Mouse (Mus musculus): ENCODE results near the gene Plekhh2. TPM values are rescaled to one million over a fixed set of nuclear protein-coding genes. Genes with fewer than 3 reads are reported as not detected.
"Not testable (repeated sequence)": the region's sequence is repeated elsewhere in the genome, so short reads cannot be mapped to it uniquely, and the experiment has no call there.

Gene Plekhh2
- total and polyA plus RNA-seq, 3 experiments, result 1.4 to 2.0 (median 1.7) TPM

DNA sequence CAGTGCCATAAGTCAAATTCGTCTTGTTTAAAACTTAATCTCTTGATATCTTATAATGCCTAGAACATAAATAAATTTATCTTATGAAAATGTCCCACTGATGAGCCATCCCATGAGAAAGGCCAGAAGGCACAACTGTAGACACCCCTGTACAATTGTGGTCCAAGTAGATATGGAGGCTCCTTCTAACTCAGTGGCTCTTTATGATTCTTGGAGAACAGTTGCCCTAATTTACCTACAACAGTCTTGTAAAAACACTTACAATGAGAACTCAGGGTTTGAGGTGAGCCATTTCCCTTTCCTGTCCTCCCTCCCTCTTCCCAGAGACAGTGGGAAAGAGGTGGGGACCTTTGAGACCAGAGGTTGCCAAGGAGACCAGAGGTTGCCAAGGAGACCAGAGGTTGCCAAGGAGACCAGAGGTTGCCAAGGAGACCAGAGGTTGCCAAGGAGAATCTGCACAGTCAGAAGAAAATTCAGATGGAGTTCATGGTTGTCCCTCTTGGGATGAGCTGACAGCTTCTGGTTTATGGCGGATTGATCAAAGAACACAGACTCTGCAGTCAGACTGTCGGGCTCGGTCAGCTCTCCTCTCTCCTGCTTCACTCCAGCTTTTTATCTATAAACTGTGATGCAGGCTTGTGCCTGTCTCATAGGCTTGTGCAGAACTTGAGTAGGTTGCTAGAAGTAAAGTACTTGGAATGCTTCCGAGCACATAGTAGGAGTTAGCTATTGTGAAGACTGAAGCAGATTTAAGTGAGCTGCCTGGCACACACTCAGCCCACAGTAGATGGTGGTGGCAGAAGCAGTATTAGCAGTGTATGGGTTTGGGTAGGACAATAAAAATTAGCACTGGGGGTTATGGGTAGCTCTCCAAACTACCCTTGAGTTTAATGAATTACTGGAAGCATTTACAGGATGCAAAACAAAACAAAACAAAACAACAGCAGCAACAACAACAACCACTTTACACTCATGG, 39.5 kb downstream of the Plekhh2 start:
- H3K9ac ChIP-seq (ENCODE audit: low read depth, low read length), result no peak overlapping the region
- H3K4me3 ChIP-seq, result no peak overlapping the region
- no peaks in the 10 kb centered on the region for H3K4me1 ChIP-seq (ENCODE audit: control insufficient read depth, insufficient read depth, low read length)
- WGBS, result 73% methylated on average over 5 of the region's 5 CpGs
- no peak for TF ChIP-seq CTCF (IDR thresholded peaks at IDR 0.05)
- TF ChIP-seq POLR2A (IDR thresholded peaks at IDR 0.05; ENCODE audit: insufficient read depth, low read depth, low read length), result no peak
- no peak for TF ChIP-seq EP300 (IDR thresholded peaks at IDR 0.05; ENCODE audit: insufficient read depth, low read depth, low read length)
- H3K79me2 ChIP-seq (replicated peaks; ENCODE audit: control insufficient read depth, insufficient read depth, low read length), result no peaks in the 10 kb centered on the region
- H3K27ac ChIP-seq, result no peak overlapping the region
- H3K36me3 ChIP-seq (ENCODE audit: control insufficient read depth, insufficient read depth, low read length), result no peaks in the 10 kb centered on the region
- no peaks in the 10 kb centered on the region for H3K27me3 ChIP-seq (ENCODE audit: control insufficient read depth, insufficient read depth, low read length)
- DNase-seq, result no peak
- intact Hi-C loops (cut with DNase I), result no loop called here

DNA sequence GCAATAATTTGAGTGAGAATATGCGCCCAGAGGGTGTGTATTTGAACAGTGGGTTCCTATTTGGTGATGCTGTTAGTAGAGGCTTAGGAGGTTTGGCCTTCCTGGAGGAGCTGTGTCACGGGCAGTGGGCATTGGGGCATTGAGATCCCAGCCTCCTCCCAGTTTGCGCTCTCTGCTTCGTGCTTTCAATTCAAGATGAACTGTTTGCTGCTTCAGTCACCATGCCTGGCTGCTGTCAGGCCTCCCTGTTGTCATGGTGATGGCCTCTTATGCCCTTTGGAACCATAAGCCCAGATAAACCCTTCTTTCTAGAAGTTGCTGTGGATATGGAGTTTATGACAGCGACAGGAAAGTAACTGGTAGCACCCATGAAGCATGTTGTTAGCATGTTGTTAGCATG, 40.5 kb downstream of the Plekhh2 start:
- Histone ChIP-seq H3K4me1 (ENCODE audit: control insufficient read depth, insufficient read depth, low read length) (no peaks in the 10 kb centered on the region), H3K36me3 (ENCODE audit: control insufficient read depth, insufficient read depth, low read length) (no peaks in the 10 kb centered on the region), H3K79me2 (replicated peaks; ENCODE audit: control insufficient read depth, insufficient read depth, low read length) (no peaks in the 10 kb centered on the region), H3K4me3 (no peak overlapping the region), H3K27me3 (ENCODE audit: control insufficient read depth, insufficient read depth, low read length) (no peaks in the 10 kb centered on the region), H3K27ac (no peak overlapping the region), H3K9ac (ENCODE audit: low read depth, low read length) (no peak overlapping the region)
- DNase-seq, result no peak
- WGBS, result 75% methylated on average over 5 of the region's 5 CpGs
- TF ChIP-seq POLR2A (IDR thresholded peaks at IDR 0.05; ENCODE audit: insufficient read depth, low read depth, low read length), result no peak
- no peak for TF ChIP-seq EP300 (IDR thresholded peaks at IDR 0.05; ENCODE audit: insufficient read depth, low read depth, low read length)
- TF ChIP-seq CTCF (IDR thresholded peaks at IDR 0.05), result no peak
- intact Hi-C loops (cut with DNase I), result no loop called here

DNA sequence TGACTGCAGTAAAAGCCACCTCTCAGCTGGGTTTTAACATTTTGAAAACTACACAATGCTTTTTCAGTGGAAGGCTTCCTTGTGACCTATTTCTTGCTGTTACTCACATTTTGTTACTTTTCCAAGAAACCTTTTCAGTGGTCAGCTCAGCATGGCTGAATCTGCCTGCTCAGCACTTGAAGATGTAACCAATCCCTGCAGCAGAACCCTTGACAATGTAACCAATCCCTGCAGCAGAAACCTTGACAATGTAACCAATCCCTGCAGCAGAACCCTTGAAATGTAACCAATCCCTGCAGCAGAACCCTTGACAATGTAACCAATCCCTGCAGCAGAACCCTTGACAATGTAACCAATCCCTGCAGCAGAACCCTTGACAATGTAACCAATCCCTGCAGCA, 52.6 kb downstream of the Plekhh2 start:
- H3K27me3 ChIP-seq (ENCODE audit: control insufficient read depth, insufficient read depth, low read length); H3K4me3 ChIP-seq; intact Hi-C loops (cut with DNase I); H3K9ac ChIP-seq (ENCODE audit: low read depth, low read length); DNase-seq; H3K79me2 ChIP-seq (replicated peaks; ENCODE audit: control insufficient read depth, insufficient read depth, low read length); H3K4me1 ChIP-seq (ENCODE audit: control insufficient read depth, insufficient read depth, low read length); H3K36me3 ChIP-seq (ENCODE audit: control insufficient read depth, insufficient read depth, low read length); H3K27ac ChIP-seq: not testable (repeated sequence)

DNA sequence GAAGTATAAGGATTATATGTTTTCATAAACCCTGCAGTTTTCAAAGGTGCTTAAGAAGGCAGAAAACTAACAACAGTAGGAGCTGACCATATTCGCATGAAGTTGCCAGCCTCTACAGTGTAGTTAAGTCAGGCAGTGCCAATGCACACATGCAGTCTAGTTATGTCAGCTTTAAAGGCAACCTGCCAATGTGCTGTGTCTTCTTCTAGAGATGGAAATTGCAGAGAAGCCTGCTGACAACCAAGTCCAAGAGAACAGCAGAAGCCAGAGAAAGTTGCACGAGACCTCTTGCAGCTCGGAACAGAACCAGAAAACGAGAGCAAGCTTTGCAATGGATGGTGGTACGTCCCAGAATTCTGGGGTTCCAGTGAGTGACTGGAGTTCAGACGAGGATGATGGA, 54.1 kb downstream of the Plekhh2 start:
- no peaks in the 10 kb centered on the region for H3K4me1 ChIP-seq (ENCODE audit: control insufficient read depth, insufficient read depth, low read length)
- H3K27ac ChIP-seq, result no peak overlapping the region
- TF ChIP-seq POLR2A (IDR thresholded peaks at IDR 0.05; ENCODE audit: insufficient read depth, low read depth, low read length) (no peak), EP300 (IDR thresholded peaks at IDR 0.05; ENCODE audit: insufficient read depth, low read depth, low read length) (no peak), CTCF (IDR thresholded peaks at IDR 0.05) (no peak)
- H3K79me2 ChIP-seq (replicated peaks; ENCODE audit: control insufficient read depth, insufficient read depth, low read length), result no peaks in the 10 kb centered on the region
- no peaks in the 10 kb centered on the region for H3K36me3 ChIP-seq (ENCODE audit: control insufficient read depth, insufficient read depth, low read length)
- intact Hi-C loops (cut with DNase I), result no loop called here
- WGBS, result 88% methylated on average over 6 of the region's 6 CpGs
- H3K9ac ChIP-seq (ENCODE audit: low read depth, low read length), result no peak overlapping the region
- DNase-seq, result no peak
- no peaks in the 10 kb centered on the region for H3K27me3 ChIP-seq (ENCODE audit: control insufficient read depth, insufficient read depth, low read length)
- H3K4me3 ChIP-seq, result no peak overlapping the region

DNA sequence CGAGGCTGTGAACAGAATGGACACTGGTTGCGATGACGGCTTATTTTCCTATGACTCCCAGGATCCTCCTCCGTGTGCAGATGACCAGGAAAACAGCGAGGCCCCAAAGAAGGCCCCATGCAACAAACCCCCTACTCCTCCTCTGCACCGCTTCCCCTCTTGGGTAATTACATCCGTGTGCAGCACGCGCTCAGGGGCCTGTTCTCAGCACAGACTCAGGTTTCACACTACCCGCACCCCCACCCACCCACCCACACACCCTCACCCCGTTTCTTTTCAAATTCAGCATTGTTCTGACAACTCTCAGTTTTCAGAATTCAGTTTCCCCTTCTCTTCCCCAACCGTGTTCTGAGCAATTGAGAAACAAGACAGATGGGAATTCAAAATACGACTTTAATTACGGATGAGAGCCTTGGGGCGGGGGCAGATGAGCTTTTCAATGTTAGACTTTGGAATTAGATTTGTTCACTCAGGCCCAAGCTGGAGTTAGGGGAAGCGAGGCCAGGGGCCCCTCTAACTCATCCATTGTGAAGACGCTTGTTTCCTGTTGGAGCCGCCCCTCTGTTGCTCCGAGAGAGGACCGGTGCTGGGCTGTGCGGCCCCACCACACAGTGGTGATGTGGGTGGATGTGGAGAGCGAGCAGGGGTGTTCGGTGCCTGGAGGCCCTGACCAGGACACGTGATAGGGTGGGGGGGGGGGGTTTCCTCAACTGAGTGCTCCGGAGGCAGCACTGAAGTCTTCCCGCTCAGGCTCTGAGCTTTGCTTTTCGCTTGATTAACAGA, 55.3 kb downstream of the Plekhh2 start:
- Histone ChIP-seq H3K36me3 (ENCODE audit: control insufficient read depth, insufficient read depth, low read length) (no peaks in the 10 kb centered on the region), H3K9ac (ENCODE audit: low read depth, low read length) (no peak overlapping the region), H3K4me3 (no peak overlapping the region), H3K27me3 (ENCODE audit: control insufficient read depth, insufficient read depth, low read length) (no peaks in the 10 kb centered on the region), H3K4me1 (ENCODE audit: control insufficient read depth, insufficient read depth, low read length) (no peaks in the 10 kb centered on the region), H3K27ac (no peak overlapping the region), H3K79me2 (replicated peaks; ENCODE audit: control insufficient read depth, insufficient read depth, low read length) (no peaks in the 10 kb centered on the region)
- intact Hi-C loops (cut with DNase I), result no loop called here
- WGBS, result 64% methylated on average over 27 of the region's 27 CpGs
- TF ChIP-seq EP300 (IDR thresholded peaks at IDR 0.05; ENCODE audit: insufficient read depth, low read depth, low read length), result no peak
- TF ChIP-seq CTCF (IDR thresholded peaks at IDR 0.05), result no peak
- TF ChIP-seq POLR2A (IDR thresholded peaks at IDR 0.05; ENCODE audit: insufficient read depth, low read depth, low read length), result no peak
- no peak for DNase-seq

DNA sequence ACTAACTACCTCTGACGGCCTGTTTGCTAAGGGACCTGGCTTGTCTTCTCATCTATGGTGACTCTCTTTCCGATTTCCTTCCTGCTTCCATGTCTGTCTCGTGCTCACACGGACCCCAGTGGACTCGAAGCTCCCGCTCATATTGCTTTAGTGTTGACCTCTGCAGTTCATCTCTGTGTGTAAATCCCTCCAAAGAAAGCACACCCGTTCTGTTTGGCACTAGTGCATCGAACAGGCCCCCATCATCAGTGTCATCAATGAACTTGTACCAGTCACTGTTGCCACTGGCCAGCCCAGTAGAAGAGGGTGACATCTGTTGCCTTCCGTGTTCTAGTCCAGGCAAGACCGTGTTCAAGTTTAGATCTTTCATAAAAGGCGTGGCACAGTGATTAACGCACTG, 57.1 kb downstream of the Plekhh2 start:
- TF ChIP-seq POLR2A (IDR thresholded peaks at IDR 0.05; ENCODE audit: insufficient read depth, low read depth, low read length) (no peak), CTCF (IDR thresholded peaks at IDR 0.05) (no peak), EP300 (IDR thresholded peaks at IDR 0.05; ENCODE audit: insufficient read depth, low read depth, low read length) (no peak)
- no peaks in the 10 kb centered on the region for H3K79me2 ChIP-seq (replicated peaks; ENCODE audit: control insufficient read depth, insufficient read depth, low read length)
- 87% methylated on average over 12 of the region's 12 CpGs for WGBS

More for the DNA sequence above, 57.1 kb downstream of the Plekhh2 start:
- Histone ChIP-seq H3K27ac (no peak overlapping the region), H3K4me3 (no peak overlapping the region), H3K36me3 (ENCODE audit: control insufficient read depth, insufficient read depth, low read length) (no peaks in the 10 kb centered on the region), H3K4me1 (ENCODE audit: control insufficient read depth, insufficient read depth, low read length) (no peaks in the 10 kb centered on the region), H3K9ac (ENCODE audit: low read depth, low read length) (no peak overlapping the region), H3K27me3 (ENCODE audit: control insufficient read depth, insufficient read depth, low read length) (no peaks in the 10 kb centered on the region)
- DNase-seq, result no peak
- intact Hi-C loops (cut with DNase I), result no loop called here

Data from heart, adult 2 months (tissue).